Mouse (Mus musculus): ENCODE measurements around the gene Rps6ka4. TPM values are rescaled to one million over a fixed set of nuclear protein-coding genes. Genes with fewer than 3 reads are reported as not detected.

Rps6ka4 gene
- polyA plus RNA-seq, 1 experiment from 2014 or later: 36.1 TPM

DNA sequence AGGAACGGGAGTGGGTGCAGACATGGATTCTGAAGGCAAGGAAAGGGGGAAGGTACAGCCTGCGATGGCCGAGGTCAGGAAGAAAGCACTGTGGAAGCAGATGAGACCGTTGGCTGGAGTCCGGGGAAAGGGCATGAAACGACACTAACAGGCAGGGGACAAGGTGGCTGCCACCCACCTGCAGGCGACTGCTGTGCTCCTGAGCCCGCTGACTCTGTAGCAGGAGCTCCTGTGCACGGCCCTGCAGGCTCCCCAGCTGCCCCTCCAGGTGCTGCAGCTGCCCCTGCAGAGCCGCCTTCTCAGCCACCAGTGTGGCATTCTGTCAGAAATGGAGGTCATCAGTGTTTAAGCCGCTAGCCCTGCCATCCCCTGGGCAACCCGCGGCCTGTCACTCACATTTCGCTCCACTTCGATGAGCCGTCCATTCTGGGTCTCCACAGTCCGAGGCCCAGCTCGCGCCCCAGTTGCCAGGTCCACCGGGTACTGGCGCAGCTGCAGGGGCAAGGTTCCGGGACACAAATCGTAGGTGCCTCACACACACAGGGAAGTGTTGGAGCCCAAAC, 9.2 kb upstream of the Rps6ka4 start:
- H3K4me2 ChIP-seq: no peak overlapping the region
- H3K27ac ChIP-seq: no peak overlapping the region
- H3K27me3 ChIP-seq: peaks cover 69% of the 10 kb centered on the region
- no peaks in the 10 kb centered on the region for H3K36me3 ChIP-seq
- H3K4me1 ChIP-seq: peaks cover 8% of the 10 kb centered on the region; the same call in 1 of the 2 replicates
- 75% methylated on average over 23 of the region's 23 CpGs for WGBS
- ATAC-seq (ENCODE audit: borderline replicate concordance, extremely low read depth, low FRiP score, low TSS enrichment): no peak
- no peaks in the 10 kb centered on the region for H3K9me3 ChIP-seq
- no peak overlapping the region for H3K9ac ChIP-seq
- H3K4me3 ChIP-seq: no peak overlapping the region

DNA sequence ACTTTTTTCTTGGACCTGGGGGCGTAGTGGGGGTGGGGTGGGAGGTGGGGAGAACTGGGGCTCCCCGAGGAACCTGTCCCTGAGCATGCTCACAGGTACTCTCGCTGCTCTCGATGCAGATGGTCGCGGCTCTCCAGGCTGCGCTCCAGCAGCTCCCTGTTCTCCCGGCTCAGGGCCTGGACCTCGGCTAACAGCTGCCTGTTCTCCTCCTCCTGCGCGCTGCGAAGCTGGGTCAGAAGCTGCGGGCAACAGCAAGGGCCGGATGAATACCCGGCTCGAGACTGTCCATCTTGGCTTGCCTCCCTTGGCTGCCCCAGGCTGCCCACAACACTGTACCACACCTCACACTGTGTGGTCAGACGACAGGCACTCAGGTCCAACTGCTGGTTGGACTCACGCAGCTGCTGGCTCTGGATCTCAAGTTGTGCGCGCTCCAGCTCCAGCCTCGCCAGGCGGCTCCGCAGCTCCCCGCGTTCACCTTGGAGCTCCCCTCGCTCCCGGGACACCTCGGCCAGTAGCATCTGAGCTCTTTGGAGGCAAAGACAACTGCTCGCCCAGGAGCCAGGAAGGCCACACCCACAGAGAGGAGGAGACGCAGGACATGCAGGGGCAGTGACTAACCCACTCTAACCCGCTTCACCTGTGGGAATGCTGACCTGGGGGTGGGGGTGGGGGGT, 7.5 kb upstream of the Rps6ka4 start:
- H3K9ac ChIP-seq: no peak overlapping the region
- no peak for ATAC-seq (ENCODE audit: borderline replicate concordance, extremely low read depth, low FRiP score, low TSS enrichment)
- peak overlapping the region; percentile 48 for H3K4me2 ChIP-seq
- H3K27me3 ChIP-seq: peaks cover 66% of the 10 kb centered on the region
- no peak overlapping the region for H3K27ac ChIP-seq
- H3K9me3 ChIP-seq: no peaks in the 10 kb centered on the region
- 8% methylated on average over 27 of the region's 31 CpGs for WGBS
- peaks cover 8% of the 10 kb centered on the region; the same call in 1 of the 2 replicates for H3K4me1 ChIP-seq
- peak overlapping the region; percentile 18 for H3K4me3 ChIP-seq
- H3K36me3 ChIP-seq: no peaks in the 10 kb centered on the region

DNA sequence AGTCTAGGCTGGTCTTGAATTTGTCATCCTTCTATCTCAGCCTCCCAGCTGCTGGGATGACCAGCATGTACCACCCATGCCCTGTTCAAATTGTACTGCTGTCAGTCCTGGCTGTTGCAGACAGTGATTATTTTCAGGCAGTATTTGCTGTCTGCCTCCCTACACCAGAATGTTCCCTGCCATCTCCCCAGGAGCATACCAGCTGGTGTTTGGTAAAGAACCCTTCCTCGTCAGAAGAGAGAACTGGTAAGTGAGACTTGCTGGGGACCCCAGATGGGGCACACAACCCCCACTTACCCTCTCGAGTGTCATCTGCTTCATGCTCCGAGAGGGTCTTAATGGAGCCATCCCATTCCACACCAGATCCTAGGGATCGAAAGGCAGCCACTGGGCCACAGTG, 5.6 kb upstream of the Rps6ka4 start:
- H3K9me3 ChIP-seq: no peaks in the 10 kb centered on the region

DNA sequence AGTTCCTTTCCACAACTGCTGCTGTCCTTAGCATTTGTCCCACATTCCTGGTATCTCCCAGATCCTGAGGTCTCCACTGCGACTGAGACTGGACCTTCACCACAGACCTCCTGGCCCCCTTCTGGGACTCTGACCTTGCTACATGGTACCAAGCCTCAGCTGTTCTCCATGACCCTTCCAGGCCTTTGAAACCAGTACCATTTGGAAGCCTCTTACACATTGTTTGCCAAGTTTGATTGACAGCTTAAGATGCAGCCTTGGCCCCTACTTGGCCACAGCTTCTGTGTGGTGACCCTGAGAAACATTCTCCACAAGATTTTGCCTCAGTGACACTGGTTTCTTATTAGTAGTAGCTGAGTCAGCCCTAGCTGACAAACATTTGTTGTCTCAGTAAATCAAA, 1.9 kb upstream of the Rps6ka4 start:
- no peak overlapping the region for H3K4me2 ChIP-seq
- H3K9me3 ChIP-seq: no peaks in the 10 kb centered on the region
- no peak overlapping the region for H3K27ac ChIP-seq
- ATAC-seq (ENCODE audit: borderline replicate concordance, extremely low read depth, low FRiP score, low TSS enrichment): no peak
- H3K4me1 ChIP-seq: peaks cover 14% of the 10 kb centered on the region
- WGBS: 65% methylated on average over 1 of the region's 1 CpGs
- peaks cover 29% of the 10 kb centered on the region for H3K27me3 ChIP-seq
- H3K36me3 ChIP-seq: peaks cover 11% of the 10 kb centered on the region
- H3K9ac ChIP-seq: no peak overlapping the region
- H3K4me3 ChIP-seq: no peak overlapping the region

More for the DNA sequence above, 5.6 kb upstream of the Rps6ka4 start:
- Histone ChIP-seq H3K9ac (no peak overlapping the region), H3K4me1 (peaks cover 11% of the 10 kb centered on the region), H3K4me3 (no peak overlapping the region), H3K27me3 (peaks cover 66% of the 10 kb centered on the region), H3K27ac (no peak overlapping the region), H3K4me2 (no peak overlapping the region), H3K36me3 (no peaks in the 10 kb centered on the region)
- WGBS: 80% methylated on average over 4 of the region's 4 CpGs
- ATAC-seq (ENCODE audit: borderline replicate concordance, extremely low read depth, low FRiP score, low TSS enrichment): no peak

DNA sequence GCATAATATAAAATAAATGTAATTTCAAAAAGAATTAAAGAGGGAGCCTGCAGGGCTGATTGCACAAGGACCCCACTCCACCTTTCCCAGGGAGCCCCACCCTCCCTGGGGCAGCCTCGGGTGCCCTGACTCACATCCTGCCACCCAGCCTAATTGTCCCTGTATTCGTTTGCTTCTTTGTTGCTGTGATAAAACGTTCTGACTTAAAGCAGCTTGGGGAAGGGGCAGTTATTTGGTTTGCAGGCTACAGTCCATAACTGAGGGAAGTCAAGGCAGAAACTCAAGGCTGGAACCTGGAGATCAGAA, 809 bp upstream of the Rps6ka4 start:
- H3K36me3 ChIP-seq: peaks cover 20% of the 10 kb centered on the region
- no peaks in the 10 kb centered on the region for H3K9me3 ChIP-seq
- peaks cover 14% of the 10 kb centered on the region for H3K4me1 ChIP-seq
- peak overlapping the region; percentile 96 for H3K4me2 ChIP-seq
- peak overlapping the region; percentile 91 for H3K27ac ChIP-seq
- no peak overlapping the region for H3K9ac ChIP-seq
- peaks cover 18% of the 10 kb centered on the region for H3K27me3 ChIP-seq
- no peak for ATAC-seq (ENCODE audit: borderline replicate concordance, extremely low read depth, low FRiP score, low TSS enrichment)
- peak overlapping the region; percentile 72 for H3K4me3 ChIP-seq
- WGBS: 9% methylated on average over 3 of the region's 3 CpGs

DNA sequence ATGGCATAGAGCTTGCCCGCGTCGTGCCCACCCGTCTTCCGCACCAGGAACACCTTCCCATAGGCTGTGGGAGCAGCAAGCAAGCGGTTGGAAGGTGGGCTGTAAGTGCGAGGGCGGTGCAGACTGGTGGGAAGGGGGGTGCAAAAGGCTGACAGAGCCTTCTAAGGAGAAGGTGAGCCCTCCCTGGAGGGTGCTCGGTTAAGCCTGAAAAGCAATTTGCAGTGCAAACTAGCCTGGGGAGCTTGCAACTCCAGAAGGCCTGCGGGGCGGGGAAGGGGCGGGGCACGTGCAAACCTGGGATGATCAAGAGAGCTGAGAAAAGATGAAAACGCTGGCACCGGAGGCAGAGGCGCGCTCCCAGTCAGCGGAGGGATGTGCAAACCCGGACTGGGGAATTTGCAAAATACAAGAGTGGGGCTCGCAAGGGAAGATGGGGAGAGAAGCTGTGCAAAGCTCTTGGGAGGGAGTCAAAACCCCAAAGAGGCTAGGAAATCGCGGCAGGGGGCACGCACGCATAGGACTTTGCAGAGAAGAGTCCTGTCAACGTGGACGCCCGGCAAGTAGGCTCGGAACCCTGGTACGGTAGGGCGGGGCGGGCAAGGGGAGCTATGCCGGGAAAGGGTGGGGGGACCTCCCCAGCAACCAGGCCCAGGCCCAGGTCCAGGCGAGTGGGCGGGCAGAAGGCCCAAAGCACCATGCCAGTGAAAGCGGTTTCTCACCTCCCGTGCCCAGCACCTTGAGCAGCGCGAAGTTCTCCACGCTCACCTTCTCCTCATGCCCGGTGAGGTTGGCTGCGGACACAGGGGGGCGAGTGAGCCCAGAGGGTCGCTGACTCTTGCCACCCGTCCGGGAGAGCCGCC, 591 bp downstream of the Rps6ka4 start:
- peaks cover 24% of the 10 kb centered on the region for H3K36me3 ChIP-seq
- peak overlapping the region; percentile 96 for H3K4me2 ChIP-seq
- peaks cover 14% of the 10 kb centered on the region for H3K4me1 ChIP-seq
- peaks cover 8% of the 10 kb centered on the region; the same call in 1 of the 2 replicates for H3K27me3 ChIP-seq
- H3K4me3 ChIP-seq: peak overlapping the region; percentile 72
- ATAC-seq (ENCODE audit: borderline replicate concordance, extremely low read depth, low FRiP score, low TSS enrichment): peak; percentile 21; the same call in 1 of the 2 replicates
- H3K9me3 ChIP-seq: no peaks in the 10 kb centered on the region
- H3K27ac ChIP-seq: peak overlapping the region; percentile 91
- peak overlapping the region; percentile 75 for H3K9ac ChIP-seq
- 3% methylated on average over 46 of the region's 46 CpGs for WGBS

DNA sequence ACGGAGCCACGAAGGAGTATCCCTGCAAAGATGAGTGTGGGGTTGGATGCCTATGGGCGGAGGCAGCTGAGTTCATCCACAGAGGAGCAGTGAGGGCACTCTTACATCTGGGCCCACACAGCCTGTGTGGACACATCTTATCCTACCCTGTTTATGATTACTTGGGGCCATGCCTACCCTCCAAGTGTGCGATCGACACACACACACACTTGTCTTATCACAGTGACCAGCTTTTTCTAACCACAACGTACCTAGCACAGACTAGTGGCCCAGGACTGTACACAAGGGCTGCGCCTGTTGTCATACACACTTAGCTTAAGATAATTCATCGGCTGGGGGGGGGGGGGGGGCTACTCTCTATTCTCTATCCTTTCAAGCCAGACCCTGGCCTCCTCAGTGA, 8.1 kb downstream of the Rps6ka4 start:
- H3K4me1 ChIP-seq: peaks cover 13% of the 10 kb centered on the region
- H3K4me3 ChIP-seq: no peak overlapping the region
- no peaks in the 10 kb centered on the region for H3K9me3 ChIP-seq
- H3K9ac ChIP-seq: no peak overlapping the region
- WGBS: 85% methylated on average over 8 of the region's 8 CpGs
- no peak for ATAC-seq (ENCODE audit: borderline replicate concordance, extremely low read depth, low FRiP score, low TSS enrichment)
- no peak overlapping the region for H3K4me2 ChIP-seq
- H3K36me3 ChIP-seq: peaks cover 56% of the 10 kb centered on the region
- H3K27me3 ChIP-seq: peaks cover 36% of the 10 kb centered on the region
- H3K27ac ChIP-seq: no peak overlapping the region

DNA sequence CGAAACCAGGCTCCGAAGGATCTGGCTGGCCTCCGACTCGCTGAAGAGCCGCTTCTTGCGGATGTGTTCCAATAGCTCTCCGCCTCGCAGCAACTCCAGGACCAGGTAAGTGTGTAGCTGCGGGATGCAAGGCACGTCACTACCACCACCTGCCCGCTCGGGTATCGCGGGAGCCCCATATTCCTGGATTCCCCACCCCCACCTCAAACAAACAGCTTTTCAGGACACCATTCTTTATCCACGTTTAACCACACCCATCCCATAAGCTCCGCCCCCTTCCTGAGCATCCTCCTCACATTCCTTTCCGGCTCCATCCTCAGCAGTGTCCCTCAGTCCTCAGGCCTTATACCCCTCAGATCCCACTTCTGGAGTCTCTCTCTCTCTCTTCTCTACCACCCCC, 9.1 kb downstream of the Rps6ka4 start:
- Histone ChIP-seq H3K9me3 (no peaks in the 10 kb centered on the region), H3K4me1 (peaks cover 13% of the 10 kb centered on the region), H3K4me2 (no peak overlapping the region), H3K27me3 (peaks cover 36% of the 10 kb centered on the region), H3K4me3 (no peak overlapping the region), H3K9ac (no peak overlapping the region), H3K36me3 (peaks cover 48% of the 10 kb centered on the region), H3K27ac (no peak overlapping the region)
- ATAC-seq (ENCODE audit: borderline replicate concordance, extremely low read depth, low FRiP score, low TSS enrichment): no peak
- 29% methylated on average over 17 of the region's 17 CpGs for WGBS

DNA sequence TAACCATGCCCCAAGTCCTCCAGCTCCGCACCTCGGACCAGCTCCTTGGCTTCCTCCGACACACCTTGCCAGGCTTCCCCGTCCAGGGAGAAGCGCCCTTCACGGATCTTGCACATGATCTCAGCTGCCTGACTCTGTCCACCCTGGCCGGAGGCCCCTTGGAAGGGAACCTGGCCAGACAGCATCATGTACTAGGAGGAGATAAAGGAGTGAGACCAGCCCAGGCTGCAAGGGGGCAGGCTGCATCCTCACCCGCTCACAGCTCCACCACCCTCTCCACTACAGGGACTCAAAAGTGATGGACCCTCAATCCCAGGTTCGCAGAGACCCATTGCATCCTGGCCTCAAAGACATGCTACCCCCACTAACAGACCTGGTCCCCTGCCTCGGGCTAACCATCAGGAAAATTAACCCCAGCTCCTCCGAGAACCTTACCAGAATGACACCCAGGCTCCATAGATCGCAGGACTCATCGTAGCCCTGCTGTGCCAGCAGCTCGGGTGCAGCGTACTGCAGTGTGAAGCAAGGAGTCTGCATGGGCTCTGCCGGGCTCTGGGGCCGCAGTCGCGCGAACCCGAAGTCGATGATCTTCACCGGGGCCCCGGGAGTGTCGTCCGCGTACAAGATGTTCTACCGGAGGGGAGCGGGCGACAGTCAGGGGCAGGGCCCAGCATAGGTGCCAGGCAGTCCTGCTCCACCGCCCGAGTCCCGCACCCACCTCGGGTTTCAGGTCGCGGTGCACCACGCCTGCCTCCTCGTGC, 9.7 kb downstream of the Rps6ka4 start:
- 0 out of 2 replicates have a peak, but pooled peaks have one; percentile 7 for ATAC-seq (ENCODE audit: borderline replicate concordance, extremely low read depth, low FRiP score, low TSS enrichment)
- Histone ChIP-seq H3K9ac (no peak overlapping the region), H3K4me2 (peak overlapping the region; percentile 57), H3K9me3 (no peaks in the 10 kb centered on the region), H3K4me3 (no peak overlapping the region; the same call in 1 of the 2 replicates), H3K36me3 (peaks cover 45% of the 10 kb centered on the region), H3K27me3 (peaks cover 36% of the 10 kb centered on the region), H3K27ac (no peak overlapping the region), H3K4me1 (peaks cover 13% of the 10 kb centered on the region)
- 28% methylated on average over 35 of the region's 38 CpGs for WGBS

DNA sequence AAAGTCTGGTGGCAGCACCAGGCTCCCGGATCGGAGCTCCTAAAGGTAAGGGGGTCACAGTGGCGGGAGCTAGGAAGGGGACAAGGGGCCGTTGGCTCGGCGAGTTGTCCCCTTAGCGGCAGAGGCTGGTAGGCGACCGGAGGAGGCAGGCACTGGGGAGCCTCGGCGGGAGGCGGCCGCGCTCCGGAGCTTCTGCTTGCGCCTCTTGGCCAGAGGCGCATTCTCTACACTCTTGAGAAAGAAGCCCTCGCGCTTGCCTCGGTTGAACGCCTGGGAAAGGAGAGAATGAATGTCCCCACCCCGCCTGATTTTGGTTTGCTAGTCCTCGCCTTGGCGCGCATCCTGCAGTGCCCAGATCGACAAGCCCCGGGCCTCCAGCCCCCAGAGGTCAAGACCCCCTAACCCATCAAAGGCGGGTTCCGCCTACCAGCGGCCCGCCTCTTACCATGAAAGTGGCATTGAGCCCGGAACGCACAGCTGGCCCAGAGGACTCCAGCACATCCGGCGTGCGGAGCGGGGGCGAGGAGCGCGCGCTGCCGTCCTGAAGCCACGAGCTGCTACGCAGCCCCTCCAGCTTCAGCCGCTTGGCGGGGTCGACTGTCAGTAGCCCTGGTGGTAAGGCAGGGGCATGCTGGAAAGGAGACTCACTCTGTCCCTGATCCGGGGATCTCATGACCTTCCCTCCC, 10.4 kb downstream of the Rps6ka4 start:
- Histone ChIP-seq H3K9me3 (no peaks in the 10 kb centered on the region), H3K36me3 (peaks cover 45% of the 10 kb centered on the region), H3K4me3 (peak overlapping the region; percentile 19), H3K9ac (0 out of 2 replicates have a peak overlapping the region, but pooled peaks have one; percentile 10), H3K27ac (no peak overlapping the region; the same call in 1 of the 2 replicates), H3K27me3 (peaks cover 36% of the 10 kb centered on the region), H3K4me2 (peak overlapping the region; percentile 57), H3K4me1 (peaks cover 13% of the 10 kb centered on the region)
- peak; percentile 77 for ATAC-seq (ENCODE audit: borderline replicate concordance, extremely low read depth, low FRiP score, low TSS enrichment)
- WGBS: 13% methylated on average over 48 of the region's 48 CpGs

DNA sequence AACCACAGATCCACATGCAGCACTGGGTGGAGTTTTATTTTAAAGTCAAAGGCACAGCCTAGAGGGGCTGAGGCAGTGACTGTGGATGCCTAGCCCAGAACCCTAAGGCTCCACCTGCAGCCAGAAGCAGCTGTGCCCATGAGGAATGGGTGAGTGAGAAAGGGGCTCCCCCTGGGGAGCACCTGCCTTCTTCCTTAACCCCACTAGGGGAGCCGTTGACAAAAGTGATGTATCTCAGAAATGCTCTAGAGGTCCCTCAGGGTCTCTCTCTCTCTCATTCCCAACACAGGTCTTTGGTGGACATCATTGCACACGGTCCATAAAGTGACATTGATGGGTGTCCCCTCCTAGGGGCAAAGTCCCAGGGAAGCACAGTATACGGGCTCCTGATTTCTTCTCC, 11.4 kb downstream of the Rps6ka4 start:
- no peak for ATAC-seq (ENCODE audit: borderline replicate concordance, extremely low read depth, low FRiP score, low TSS enrichment)
- peaks cover 36% of the 10 kb centered on the region for H3K27me3 ChIP-seq
- peaks cover 13% of the 10 kb centered on the region for H3K4me1 ChIP-seq
- H3K9ac ChIP-seq: no peak overlapping the region
- H3K4me2 ChIP-seq: no peak overlapping the region
- H3K9me3 ChIP-seq: no peaks in the 10 kb centered on the region
- WGBS: 28% methylated on average over 3 of the region's 3 CpGs
- peaks cover 35% of the 10 kb centered on the region for H3K36me3 ChIP-seq
- no peak overlapping the region for H3K4me3 ChIP-seq
- H3K27ac ChIP-seq: no peak overlapping the region
